ENCODE assay signal across 10 mouse cellular contexts in the genomic region with DNA sequence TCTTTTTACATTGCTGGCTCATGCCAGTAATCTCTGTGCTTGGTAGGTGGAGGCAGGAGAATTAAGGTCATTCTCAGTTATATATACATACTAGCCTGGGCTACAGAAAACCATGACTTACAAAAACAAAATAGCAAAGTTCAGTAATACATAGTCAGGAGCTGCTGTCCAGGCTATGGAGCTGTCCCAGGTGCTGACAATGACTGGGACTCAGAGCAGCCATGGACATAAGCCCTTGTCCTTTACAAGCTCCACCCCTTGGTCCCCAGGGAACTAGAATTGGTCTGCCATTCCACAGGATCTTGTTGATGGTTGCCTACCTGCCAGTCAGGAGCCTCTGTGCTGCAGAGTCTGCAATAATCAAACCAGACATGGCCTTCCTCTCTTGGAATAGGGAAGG.
DNase-seq lines count a peak whose midpoint lies in the region; ATAC-seq and TF ChIP-seq lines count a peak whose summit lies in the region.
"Had no signal": no experiment of that assay in that cellular context is flagged by ENCODE, and none has a peak within 500 bp of the region (broad histone marks: within the 10 kb centered on the region; RNA-seq: fewer than 3 reads in every experiment).

No protein-coding gene starts in this region.

- no peaks in the 10 kb centered on the region for H3K9me3 ChIP-seq in kidney, embryonic 15.5 days (replicated peaks)
- H3K9me3 ChIP-seq in MEL (replicated peaks; ENCODE audit: insufficient read depth, low read length) = no peaks in the 10 kb centered on the region
- H3K9me3 ChIP-seq in limb, embryonic 14.5 days (ENCODE audit: control insufficient read depth, low read length) = no peaks in the 10 kb centered on the region

- DNase-seq in kidney, adult 2 months = no peak
- peak; percentile 48 for DNase-seq in MEL (ENCODE audit: low read depth, low spot score)
- DNase-seq in c-Kit-positive CD71-positive TER-119-negative erythroid progenitor cells, embryonic 14.5 days (ENCODE audit: low read depth) = peak; percentile 8
- peak; percentile 57 for DNase-seq in limb, embryonic 14.5 days (ENCODE audit: low spot score)
- DNase-seq in layer of hippocampus, adult 11-12 months (ENCODE audit: low spot score) = no peak
- DNase-seq in frontal cortex, postnatal 14 days (ENCODE audit: low spot score in 2 of 2) = no peak
- DNase-seq: left cerebral cortex, postnatal 4 days; lung, postnatal 36 days; thymus, postnatal 25 days had no signal

- H3K27me3 ChIP-seq in kidney, embryonic 15.5 days = no peaks in the 10 kb centered on the region
- H3K27me3 ChIP-seq in kidney, adult 2 months (replicated peaks; ENCODE audit: control insufficient read depth, insufficient read depth, low read length) = no peaks in the 10 kb centered on the region
- 0 out of 4 replicates have a peak, but pooled peaks cover 0 to 2% of the 10 kb centered on the region in 2 experiments for H3K27me3 ChIP-seq in MEL (ENCODE audit: control insufficient read depth in 1 of 2, insufficient read depth in 2 of 2, low read length in 2 of 2)
- H3K27me3 ChIP-seq in limb, embryonic 14.5 days (ENCODE audit: control insufficient read depth, insufficient read depth, low read length) = no peaks in the 10 kb centered on the region

- H3K4me1 ChIP-seq in kidney, embryonic 15.5 days = no peaks in the 10 kb centered on the region
- no peaks in the 10 kb centered on the region for H3K4me1 ChIP-seq in kidney, adult 2 months (ENCODE audit: control insufficient read depth, insufficient read depth, low read length)
- H3K4me1 ChIP-seq in MEL (ENCODE audit: control insufficient read depth in 1 of 2, insufficient read depth in 2 of 2, low read length in 2 of 2) = no peaks in the 10 kb centered on the region
- H3K4me1 ChIP-seq in limb, embryonic 14.5 days (ENCODE audit: control insufficient read depth, insufficient read depth, low read length) = no peaks in the 10 kb centered on the region

- no peaks in the 10 kb centered on the region for H3K36me3 ChIP-seq in kidney, embryonic 15.5 days
- no peaks in the 10 kb centered on the region for H3K36me3 ChIP-seq in kidney, adult 2 months (ENCODE audit: control insufficient read depth, insufficient read depth, low read length)
- H3K36me3 ChIP-seq in MEL (ENCODE audit: control insufficient read depth in 1 of 2, insufficient read depth in 2 of 2, low read length in 2 of 2) = no peaks in the 10 kb centered on the region
- no peaks in the 10 kb centered on the region for H3K36me3 ChIP-seq in limb, embryonic 14.5 days (ENCODE audit: control insufficient read depth, insufficient read depth, low read length)

- no peaks in the 10 kb centered on the region for H3K79me2 ChIP-seq in MEL (ENCODE audit: control insufficient read depth, insufficient read depth, low read length, poor library complexity)

- no peak for TF ChIP-seq RAD21 in MEL (IDR thresholded peaks at IDR 0.05; ENCODE audit: low read depth, low read length)

- no peak for TF ChIP-seq POLR2A in kidney, adult 2 months (IDR thresholded peaks at IDR 0.05; ENCODE audit: low read depth, low read length)
- TF ChIP-seq POLR2A in MEL (IDR thresholded peaks at IDR 0.05; ENCODE audit: control insufficient read depth in 1 of 2, insufficient read depth in 1 of 2, low read depth in 1 of 2, low read length in 2 of 2, poor library complexity in 1 of 2) = no peak
- no peak for TF ChIP-seq POLR2A in limb, embryonic 14.5 days (IDR thresholded peaks at IDR 0.05; ENCODE audit: borderline replicate concordance, extremely low read depth, insufficient read depth, insufficient read length)

- no peak overlapping the region for H3K27ac ChIP-seq in kidney, embryonic 15.5 days
- H3K27ac ChIP-seq in kidney, adult 2 months (ENCODE audit: insufficient read depth, low read depth, low read length) = no peak overlapping the region
- no peak overlapping the region for H3K27ac ChIP-seq in MEL (ENCODE audit: control insufficient read depth, low read depth, low read length)
- no peak overlapping the region for H3K27ac ChIP-seq in limb, embryonic 14.5 days (replicated peaks; ENCODE audit: low read depth, low read length)

- no peak overlapping the region for H3K4me2 ChIP-seq in kidney, embryonic 15.5 days
- H3K4me2 ChIP-seq in limb, embryonic 14.5 days (replicated peaks; ENCODE audit: low read depth, low read length, severe bottlenecking) = no peak overlapping the region

- no peak for TF ChIP-seq EP300 in MEL (IDR thresholded peaks at IDR 0.05; ENCODE audit: low read depth in 1 of 2, low read length in 2 of 2)

- no peak overlapping the region for H3K4me3 ChIP-seq in kidney, embryonic 15.5 days (replicated peaks)
- no peak overlapping the region for H3K4me3 ChIP-seq in kidney, adult 2 months (ENCODE audit: insufficient read depth, low read depth, low read length)
- no peak overlapping the region for H3K4me3 ChIP-seq in MEL (ENCODE audit: control insufficient read depth in 1 of 2, insufficient read depth in 1 of 2, low read depth in 2 of 2, low read length in 2 of 2)
- no peak overlapping the region for H3K4me3 ChIP-seq in limb, embryonic 14.5 days (replicated peaks; ENCODE audit: low read length)

- ATAC-seq in kidney, embryonic 15.5 days (replicated peaks; ENCODE audit: low FRiP score) = 0 out of 2 replicates have a peak, but pooled peaks have one; percentile 25
- ATAC-seq in limb, embryonic 14.5 days (ENCODE audit: low FRiP score, low read depth) = no peak

- H3K9ac ChIP-seq in kidney, embryonic 15.5 days = no peak overlapping the region
- no peak overlapping the region for H3K9ac ChIP-seq in MEL (ENCODE audit: control insufficient read depth, low read depth, low read length, poor library complexity, severe bottlenecking)
- H3K9ac ChIP-seq in limb, embryonic 14.5 days (ENCODE audit: low read depth, low read length, severe bottlenecking) = no peak overlapping the region

- no peak for TF ChIP-seq CTCF in kidney, adult 2 months (conservative IDR thresholded peaks at IDR 0.05; ENCODE audit: insufficient read depth, insufficient read length, low read depth, low read length)
- no peak for TF ChIP-seq CTCF in MEL (IDR thresholded peaks at IDR 0.05 in 2 of 3, conservative IDR thresholded peaks at IDR 0.05 in 1 of 3; ENCODE audit: control insufficient read depth in 1 of 3, insufficient read depth in 1 of 3, low read depth in 2 of 3, low read length in 3 of 3, poor library complexity in 1 of 3, severe bottlenecking in 1 of 3)

TF ChIP-seq in MEL, 35 proteins besides CTCF, POLR2A, EP300 and RAD21:
- TF ChIP-seq MYC (IDR thresholded peaks at IDR 0.05; ENCODE audit: low read depth, low read length) = no peak

Comparison
In these comparisons a context has a peak if more than half of its experiments do, and no peak if none do; other contexts are left out.
1. DNase-seq: peak in MEL (single experiment), c-Kit-positive CD71-positive TER-119-negative erythroid progenitor cells, embryonic 14.5 days (single experiment) and limb, embryonic 14.5 days (single experiment); none in kidney, adult 2 months (single experiment), layer of hippocampus, adult 11-12 months (single experiment) and frontal cortex, postnatal 14 days (0 of 2).